Mouse (Mus musculus): ENCODE results near the gene Togaram2.

GRCm38 (mm10) chr17:71769564-71769963, 96.5 kb downstream of the Togaram2 start:
- TF ChIP-seq CTCF (conservative IDR thresholded peaks at IDR 0.05; ENCODE audit: insufficient read depth, insufficient read length, low read depth, low read length), result no peak
- TF ChIP-seq POLR2A (IDR thresholded peaks at IDR 0.05; ENCODE audit: low read depth, low read length), result no peak
